21 mouse cellular contexts compared by ENCODE assay signal in the genomic region with DNA sequence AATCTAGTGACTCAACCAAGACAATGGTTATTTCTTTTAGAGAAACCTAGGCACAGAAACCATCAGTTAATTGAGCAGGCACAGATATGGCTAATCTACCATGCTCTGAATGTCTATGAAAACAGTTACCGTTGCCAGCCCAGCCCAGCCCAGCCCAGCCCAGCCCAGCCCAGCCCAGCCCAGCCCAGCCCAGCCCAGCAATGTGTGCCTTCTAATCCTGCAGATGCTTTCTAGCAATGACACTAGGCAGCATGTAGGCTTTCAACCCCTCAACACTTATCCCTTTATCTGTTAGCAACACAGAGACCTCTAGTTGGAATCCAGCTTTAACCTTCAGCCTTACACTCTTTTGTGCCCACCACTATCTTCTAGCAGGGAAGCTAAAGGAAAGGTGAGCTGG.
"Had no signal": no experiment of that assay in that cellular context is flagged by ENCODE, and none has a peak within 500 bp of the region (broad histone marks: within the 10 kb centered on the region; RNA-seq: fewer than 3 reads in every experiment).

No protein-coding gene starts in this region.

- H3K4me1 ChIP-seq: limb, embryonic 12.5 days; limb, embryonic 15.5 days; megakaryocyte, embryonic 14.5 days; neural tube, embryonic 12.5 days; neural tube, embryonic 15.5 days had no signal

- H3K27ac ChIP-seq: hindbrain, postnatal 0 days; limb, embryonic 12.5 days; limb, embryonic 15.5 days; macrophage; neural tube, embryonic 12.5 days; neural tube, embryonic 15.5 days had no signal

- ATAC-seq: hindbrain, postnatal 0 days; inflammation-experienced regulatory T-cells, adult 6 months; intestine, embryonic 16.5 days had no signal

- H3K27me3 ChIP-seq: limb, embryonic 12.5 days; limb, embryonic 15.5 days; neural tube, embryonic 12.5 days; neural tube, embryonic 15.5 days had no signal

- H3K36me3 ChIP-seq: limb, embryonic 12.5 days; limb, embryonic 15.5 days had no signal

- H3K9me3 ChIP-seq: limb, embryonic 12.5 days; limb, embryonic 15.5 days; megakaryocyte, embryonic 14.5 days; neural tube, embryonic 12.5 days; neural tube, embryonic 15.5 days had no signal

- DNase-seq: kidney, adult 18-20 months; kidney, adult 9 months; kidney, postnatal 14 days; kidney, postnatal 4 days; left cerebral cortex, postnatal 4 days; lung, adult 2 months; midbrain, embryonic 14.5 days; right cerebral cortex, adult 18-20 months; right cerebral cortex, postnatal 14 days; right cerebral cortex, postnatal 4 days; thymus, postnatal 25 days had no signal

- H3K9ac ChIP-seq: limb, embryonic 12.5 days; limb, embryonic 15.5 days; neural tube, embryonic 12.5 days; neural tube, embryonic 15.5 days had no signal

- H3K4me2 ChIP-seq: limb, embryonic 12.5 days; limb, embryonic 15.5 days; midbrain, embryonic 11.5 days; neural tube, embryonic 12.5 days; neural tube, embryonic 15.5 days had no signal

- H3K4me3 ChIP-seq: limb, embryonic 12.5 days; limb, embryonic 15.5 days; megakaryocyte, embryonic 14.5 days; neural tube, embryonic 12.5 days; neural tube, embryonic 15.5 days had no signal
